Mouse (Mus musculus) intestine, embryonic 15.5 days (tissue): Measurements from ENCODE around the gene Kcnab3. TPM values are rescaled to one million over a fixed set of nuclear protein-coding genes. Genes with fewer than 3 reads are reported as not detected.

Source experiments
- ATAC-seq: fragments of 200-750 bp; cut with Nextera tagmentation; 2 replicates; pipeline ENCODE4 v1.8.0; 2017; ENCODE audit warnings: moderate TSS enrichment, moderate library complexity
- H3K27ac ChIP-seq: fragments of 300-500 bp; sonication (generic); 2 replicates; pipeline ENCODE4 v1.5.1; 2015; ENCODE audit warnings: mild to moderate bottlenecking, inconsistent platforms
- H3K27me3 ChIP-seq: fragments of 300-500 bp; sonication (generic); replicated peaks from 2 replicates; pipeline ENCODE4 v1.6.1; 2015; ENCODE audit warnings: inconsistent platforms
- H3K36me3 ChIP-seq: fragments of 300-500 bp; sonication (generic); 2 replicates; pipeline ENCODE4 v1.6.1; 2015; ENCODE audit warnings: inconsistent platforms
- H3K4me1 ChIP-seq: fragments of 300-500 bp; sonication (generic); replicated peaks from 2 replicates; pipeline ENCODE4 v1.6.1; 2015; ENCODE audit warnings: inconsistent platforms
- H3K4me2 ChIP-seq: fragments of 300-500 bp; sonication (generic); replicated peaks from 2 replicates; pipeline ENCODE4 v1.6.1; 2015; ENCODE audit warnings: mild to moderate bottlenecking, inconsistent platforms
- H3K4me3 ChIP-seq: fragments of 300-500 bp; sonication (generic); replicated peaks from 2 replicates; pipeline ENCODE4 v1.5.1; 2015; ENCODE audit warnings: inconsistent platforms
- H3K9ac ChIP-seq: fragments of 300-500 bp; sonication (generic); 2 replicates; pipeline ENCODE4 v1.6.1; 2015; ENCODE audit warnings: inconsistent platforms
- H3K9me3 ChIP-seq: fragments of 300-500 bp; sonication (generic); 2 replicates; pipeline ENCODE4 v1.6.1; 2016; ENCODE audit warnings: inconsistent platforms
- WGBS: fragments of 180-500 bp; shearing (Covaris S2); methylation state at CpG from one replicate; pipeline ENCODE4 v1.1.7; 2015; 5-methylcytosine and 5-hydroxymethylcytosine counted together
- polyA plus RNA-seq: library from polyadenylated mRNA; unstranded; fragments of >200 nt; fragmentation: Nextera tagmentation; extraction: Ambion mirVana; gene quantifications from 2 replicates; pipeline ENCODE4 v1.2.1, GENCODE M21; 2015

The Kcnab3 gene
- polyA plus RNA-seq, 1 experiment from 2014 or later: 2.3 TPM

GRCm38 (mm10) chr11:69373223-69373965 lies 47.3 kb downstream of the Kcnab3 start:
- WGBS: 89% methylated on average over 16 of the region's 16 CpGs
- H3K27me3 ChIP-seq: no peaks in the 10 kb centered on the region

GRCm38 (mm10) chr11:69375646-69376045 lies 49.6 kb downstream of the Kcnab3 start:
- H3K4me2 ChIP-seq: no peak overlapping the region
- no peaks in the 10 kb centered on the region for H3K9me3 ChIP-seq
- 91% methylated on average over 4 of the region's 4 CpGs for WGBS
- peaks cover 28% of the 10 kb centered on the region for H3K4me1 ChIP-seq
- H3K4me3 ChIP-seq: no peak overlapping the region
- no peak overlapping the region for H3K9ac ChIP-seq
- H3K27me3 ChIP-seq: no peaks in the 10 kb centered on the region
- H3K36me3 ChIP-seq: no peaks in the 10 kb centered on the region
- no peak for ATAC-seq
- H3K27ac ChIP-seq: no peak overlapping the region

More at GRCm38 (mm10) chr11:69373223-69373965, 47.3 kb downstream of the Kcnab3 start:
- ATAC-seq: no peak
- Histone ChIP-seq H3K9ac (no peak overlapping the region), H3K27ac (no peak overlapping the region), H3K4me2 (no peak overlapping the region), H3K4me3 (no peak overlapping the region), H3K36me3 (no peaks in the 10 kb centered on the region), H3K4me1 (peaks cover 30% of the 10 kb centered on the region), H3K9me3 (no peaks in the 10 kb centered on the region)

GRCm38 (mm10) chr11:69377766-69378165 lies 51.7 kb downstream of the Kcnab3 start:
- Histone ChIP-seq H3K4me3 (no peak overlapping the region), H3K9ac (no peak overlapping the region), H3K27ac (no peak overlapping the region), H3K4me2 (no peak overlapping the region), H3K27me3 (no peaks in the 10 kb centered on the region), H3K4me1 (0 out of 2 replicates have a peak, but pooled peaks cover 8% of the 10 kb centered on the region), H3K36me3 (no peaks in the 10 kb centered on the region), H3K9me3 (no peaks in the 10 kb centered on the region)
- ATAC-seq: peak; percentile 89
- WGBS: 63% methylated on average over 3 of the region's 3 CpGs

- Histone ChIP-seq H3K4me2 (no peak overlapping the region), H3K9ac (no peak overlapping the region), H3K36me3 (no peaks in the 10 kb centered on the region), H3K27me3 (no peaks in the 10 kb centered on the region), H3K4me1 (0 out of 2 replicates have a peak, but pooled peaks cover 4% of the 10 kb centered on the region), H3K27ac (no peak overlapping the region), H3K9me3 (no peaks in the 10 kb centered on the region), H3K4me3 (no peak overlapping the region)
- 77% methylated on average over 3 of the region's 3 CpGs for WGBS
- ATAC-seq: no peak
Measured at GRCm38 (mm10) chr11:69379600-69379999, 53.5 kb downstream of the Kcnab3 start.

GRCm38 (mm10) chr11:69381356-69381755 lies 55.3 kb downstream of the Kcnab3 start:
- Histone ChIP-seq H3K9me3 (no peaks in the 10 kb centered on the region), H3K36me3 (no peaks in the 10 kb centered on the region), H3K27me3 (no peaks in the 10 kb centered on the region), H3K4me1 (0 out of 2 replicates have a peak, but pooled peaks cover 4% of the 10 kb centered on the region), H3K27ac (no peak overlapping the region), H3K4me2 (no peak overlapping the region), H3K9ac (no peak overlapping the region), H3K4me3 (no peak overlapping the region)
- no peak for ATAC-seq
- WGBS: 84% methylated on average over 6 of the region's 6 CpGs

Other genes with a start within 250 kb of the Kcnab3 start
- 61.8 and 64.2 TPM in 2 replicates for gene Vamp2, start 237.8 kb upstream of the Kcnab3 start, polyA plus RNA-seq
- 11.9 and 15.6 TPM in 2 replicates for gene Per1, start 231.0 kb upstream of the Kcnab3 start, polyA plus RNA-seq
- 0.62 and 0.70 TPM in 2 replicates for gene Hes7, start 205.9 kb upstream of the Kcnab3 start, polyA plus RNA-seq
- gene 9130213A22Rik, start 203.7 kb upstream of the Kcnab3 start, polyA plus RNA-seq: 0.29 and 0.34 TPM in 2 replicates
- 0.19 and 0.29 TPM in 2 replicates for gene Aloxe3, start 200.4 kb upstream of the Kcnab3 start, polyA plus RNA-seq
- 0.35 and 0.43 TPM in 2 replicates for gene Alox12b, start 169.3 kb upstream of the Kcnab3 start, polyA plus RNA-seq
- 0.14 and 0.15 TPM in 2 replicates for gene Alox8, start 128.4 kb upstream of the Kcnab3 start, polyA plus RNA-seq
- gene Gucy2e, start 89.2 kb upstream of the Kcnab3 start, polyA plus RNA-seq: 0.03 and 0.10 TPM in 2 replicates
- gene Cntrob, start 2.5 kb upstream of the Kcnab3 start, polyA plus RNA-seq: 18.5 and 19.6 TPM in 2 replicates
- 135 and 147 TPM in 2 replicates for gene Trappc1, start 2.3 kb upstream of the Kcnab3 start, polyA plus RNA-seq
- 10.8 and 10.9 TPM in 2 replicates for gene Rnf227, start 14.2 kb downstream of the Kcnab3 start, polyA plus RNA-seq
- 39.9 and 44.1 TPM in 2 replicates for gene Chd3, start 43.1 kb downstream of the Kcnab3 start, polyA plus RNA-seq
- gene Naa38, start 69.2 kb downstream of the Kcnab3 start, polyA plus RNA-seq: 154 and 182 TPM in 2 replicates
- gene Cyb5d1, start 69.4 kb downstream of the Kcnab3 start, polyA plus RNA-seq: 22.7 and 24.8 TPM in 2 replicates
- gene Tmem88, start 72.0 kb downstream of the Kcnab3 start, polyA plus RNA-seq: 30.7 and 32.1 TPM in 2 replicates
- gene Kdm6b, start 87.4 kb downstream of the Kcnab3 start, polyA plus RNA-seq: 23.7 and 24.3 TPM in 2 replicates
- gene Dnah2, start 222.9 kb downstream of the Kcnab3 start, polyA plus RNA-seq: 0.77 and 0.87 TPM in 2 replicates
- 9.8 and 10.2 TPM in 2 replicates for gene Efnb3, start 233.9 kb downstream of the Kcnab3 start, polyA plus RNA-seq